Mouse (Mus musculus) MEL-GATA-1-ER (cell line): Measurements from ENCODE around the gene Tmem177.

Source experiments
- DNase-seq: peaks from one replicate; pipeline ENCODE4 v3.0.0-alpha.2; 2012; ENCODE audit warnings: low read depth; ENCODE audit errors: extremely low read depth

Tmem177 gene

GRCm38 (mm10) chr1:119891149-119891548 lies 21.9 kb downstream of the Tmem177 start:
- no peak for DNase-seq

GRCm38 (mm10) chr1:119889347-119889746 lies 23.7 kb downstream of the Tmem177 start:
- DNase-seq = no peak

GRCm38 (mm10) chr1:119886320-119886719 lies 26.7 kb downstream of the Tmem177 start:
- no peak for DNase-seq

GRCm38 (mm10) chr1:119884272-119884671 lies 28.7 kb downstream of the Tmem177 start:
- no peak for DNase-seq

GRCm38 (mm10) chr1:119878909-119879308 lies 34.1 kb downstream of the Tmem177 start:
- DNase-seq = no peak

GRCm38 (mm10) chr1:119877469-119877868 lies 35.5 kb downstream of the Tmem177 start:
- DNase-seq = no peak

- no peak for DNase-seq
These were observed 44.4 kb downstream of the Tmem177 start for GRCm38 (mm10) chr1:119868395-119869161.

- DNase-seq = no peak
These were observed 45.7 kb downstream of the Tmem177 start for GRCm38 (mm10) chr1:119867300-119867699.

- no peak for DNase-seq
These were observed 47.7 kb downstream of the Tmem177 start for GRCm38 (mm10) chr1:119865311-119865710.

GRCm38 (mm10) chr1:119863507-119864296 lies 49.3 kb downstream of the Tmem177 start:
- no peak for DNase-seq

GRCm38 (mm10) chr1:119859566-119859965 lies 53.4 kb downstream of the Tmem177 start:
- DNase-seq = no peak
